Mouse (Mus musculus) CH12.LX (cell line): ENCODE data around the gene Ppip5k2. TPM values are rescaled to one million over a fixed set of nuclear protein-coding genes. Genes with fewer than 3 reads are reported as not detected.

Experiments used
- DNase-seq: peaks from one replicate; pipeline ENCODE4 v3.0.0-alpha.2; 2013; ENCODE audit errors: extremely low read depth
- H3K27ac ChIP-seq: 2 replicates; pipeline ENCODE4 v1.5.1; 2012; ENCODE audit warnings: low read depth, mild to moderate bottlenecking, control low read depth, moderate library complexity; ENCODE audit not compliant: insufficient read depth
- H3K27me3 ChIP-seq: replicated peaks from 2 replicates; pipeline ENCODE3; 2012; ENCODE audit warnings: inconsistent platforms
- H3K36me3 ChIP-seq, 2 experiments: replicated peaks in 1 of 2; 2 replicates each; pipeline versions ENCODE3 to v1.6.1; 2012; ENCODE audit warnings: inconsistent platforms in 1 of 2, low read length in 1 of 2, mild to moderate bottlenecking in 1 of 2, mixed read lengths in 1 of 2, moderate library complexity in 1 of 2; ENCODE audit not compliant: control insufficient read depth in 1 of 2, insufficient read depth in 1 of 2
- H3K4me1 ChIP-seq, 2 experiments: 2 replicates each; pipeline ENCODE4 v1.6.1; 2012; ENCODE audit warnings: inconsistent platforms in 1 of 2, moderate library complexity in 1 of 2; ENCODE audit not compliant: insufficient read depth in 2 of 2, control insufficient read depth in 1 of 2
- H3K4me2 ChIP-seq: 2 replicates; pipeline ENCODE4 v1.6.1; 2012; ENCODE audit warnings: low read depth, mild to moderate bottlenecking, control low read depth; ENCODE audit not compliant: poor library complexity, insufficient read depth, severe bottlenecking
- H3K4me3 ChIP-seq, 3 experiments: fragments of 150-350 bp in 1 of 3; sonication (generic) in 1 of 3; replicated peaks in 1 of 3; 2 replicates each; pipeline versions ENCODE3 to v1.5.1; 2011 to 2012; ENCODE audit warnings: low read depth in 2 of 3, low read length in 2 of 3, mild to moderate bottlenecking in 2 of 3, moderate library complexity in 2 of 3, control low read depth in 1 of 3, improper control_type of control experiment in 1 of 3, inconsistent platforms in 1 of 3, mixed read lengths in 1 of 3; ENCODE audit not compliant: poor library complexity in 1 of 3
- H3K79me2 ChIP-seq: replicated peaks from 2 replicates; pipeline ENCODE4 v1.6.1; 2012; ENCODE audit warnings: mild to moderate bottlenecking, moderate library complexity; ENCODE audit not compliant: control insufficient read depth, poor library complexity, insufficient read depth, severe bottlenecking; ENCODE audit errors: extremely low read depth
- H3K9ac ChIP-seq: 2 replicates; pipeline ENCODE4 v1.6.1; 2012; ENCODE audit warnings: low read depth, mild to moderate bottlenecking, control low read depth, moderate library complexity; ENCODE audit not compliant: insufficient read depth
- H3K9me3 ChIP-seq: replicated peaks from 2 replicates; pipeline ENCODE3; 2012; ENCODE audit warnings: low read length, inconsistent platforms, mixed read lengths
- CHD1 ChIP-seq: IDR thresholded peaks from 2 replicates; pipeline ENCODE4 v1.6.1; 2012; ENCODE audit warnings: low read depth, low read length, improper control_type of control experiment, inconsistent platforms
- CTCF ChIP-seq, 2 experiments: IDR thresholded peaks in 1 of 2; conservative IDR thresholded peaks in 1 of 2; 2 replicates each; pipeline ENCODE4 v1.5.1; 2011 to 2012; ENCODE audit warnings: low read depth in 2 of 2, low read length in 2 of 2, improper control_type of control experiment in 1 of 2, inconsistent platforms in 1 of 2, mild to moderate bottlenecking in 1 of 2, moderate library complexity in 1 of 2
- E2F4 ChIP-seq: IDR thresholded peaks from 2 replicates; pipeline ENCODE4 v1.6.1; 2011; ENCODE audit warnings: low read depth, low read length, improper control_type of control experiment; ENCODE audit not compliant: insufficient replicate concordance
- ELF1 ChIP-seq: IDR thresholded peaks from 2 replicates; pipeline ENCODE4 v1.6.1; 2014; ENCODE audit warnings: low read depth, mild to moderate bottlenecking, inconsistent platforms, low read length, improper control_type of control experiment
- GABPA ChIP-seq: IDR thresholded peaks from 2 replicates; pipeline ENCODE4 v1.6.1; 2012; ENCODE audit warnings: low read depth, low read length, improper control_type of control experiment, inconsistent platforms; ENCODE audit not compliant: insufficient replicate concordance
- HCFC1 ChIP-seq: IDR thresholded peaks from 2 replicates; pipeline ENCODE4 v1.6.1; 2012; ENCODE audit warnings: low read depth, mild to moderate bottlenecking, inconsistent platforms, low read length, improper control_type of control experiment
- IRF4 ChIP-seq: IDR thresholded peaks from 2 replicates; pipeline ENCODE4 v1.6.1; 2014; ENCODE audit warnings: low read depth, mild to moderate bottlenecking, inconsistent platforms, low read length, improper control_type of control experiment
- JUND ChIP-seq: conservative IDR thresholded peaks from 2 replicates; pipeline ENCODE4 v1.6.1; 2011; ENCODE audit warnings: low read depth, low read length, improper control_type of control experiment
- KAT2A ChIP-seq: IDR thresholded peaks from 2 replicates; pipeline ENCODE4 v1.6.1; 2012; ENCODE audit warnings: low read length, improper control_type of control experiment, inconsistent platforms; ENCODE audit not compliant: insufficient replicate concordance
- MAZ ChIP-seq: IDR thresholded peaks from 2 replicates; pipeline ENCODE4 v1.6.1; 2012; ENCODE audit warnings: low read depth, mild to moderate bottlenecking, inconsistent platforms, low read length, improper control_type of control experiment, moderate library complexity
- MXI1 ChIP-seq: IDR thresholded peaks from 2 replicates; pipeline ENCODE4 v1.6.1; 2011; ENCODE audit warnings: mild to moderate bottlenecking, low read depth, low read length, improper control_type of control experiment
- RAD21 ChIP-seq: IDR thresholded peaks from 2 replicates; pipeline ENCODE4 v1.6.1; 2011; ENCODE audit warnings: low read depth, mild to moderate bottlenecking, low read length, improper control_type of control experiment, moderate library complexity
- RCOR1 ChIP-seq: conservative IDR thresholded peaks from 2 replicates; pipeline ENCODE4 v1.6.1; 2012; ENCODE audit warnings: low read depth, mild to moderate bottlenecking, inconsistent platforms, low read length, improper control_type of control experiment
- SMC3 ChIP-seq: IDR thresholded peaks from 2 replicates; pipeline ENCODE4 v1.6.1; 2011; ENCODE audit warnings: low read depth, low read length, improper control_type of control experiment
- USF1 ChIP-seq: IDR thresholded peaks from 2 replicates; pipeline ENCODE4 v1.6.1; 2014; ENCODE audit warnings: low read depth, mild to moderate bottlenecking, inconsistent platforms, low read length, improper control_type of control experiment
- ZC3H11A ChIP-seq: IDR thresholded peaks from 2 replicates; pipeline ENCODE4 v1.6.1; 2012; ENCODE audit warnings: low read depth, mild to moderate bottlenecking, inconsistent platforms, low read length, improper control_type of control experiment
- ZKSCAN1 ChIP-seq: IDR thresholded peaks from 2 replicates; pipeline ENCODE4 v1.6.1; 2012; ENCODE audit warnings: low read depth, inconsistent platforms, low read length, improper control_type of control experiment, borderline replicate concordance
- dilution Hi-C: fragments of 300-500 bp; cut with MboI; formaldehyde crosslinking; loops from 2 replicates; pipeline ENCODE4 v1.14.3; 2020; ENCODE audit warnings: low sequenced_read_pairs; ENCODE audit not compliant: extremely low pct_unique_long_range_greater_than_20kb, extremely low pct_ligation_motif_present
- in situ Hi-C: fragments of 300-500 bp; cut with MboI; formaldehyde crosslinking; loops from 3 replicates; pipeline ENCODE4 v1.14.3; 2019; ENCODE audit warnings: low sequenced_read_pairs, low pct_ligation_motif_present, low pct_unique_long_range_greater_than_20kb, mixed read lengths
- polyA plus RNA-seq: library from polyadenylated mRNA; unstranded; fragments of >175 nt; gene quantifications from 2 replicates; pipeline ENCODE4 v1.2.1, GENCODE M21; 2012; ENCODE audit warnings: low read depth; ENCODE audit not compliant: insufficient read length
- total RNA-seq, 2 experiments: library from RNA; depleted of rRNA; stranded (reverse); fragments of 300-350 nt in 1 of 2; fragments of >200 nt in 1 of 2; gene quantifications; 2 replicates each; pipeline ENCODE4 v1.2.3; 2012 to 2014

Gene Ppip5k2
- total and polyA plus RNA-seq, 3 experiments, result 27.4 to 44.9 (median 29.8) TPM

GRCm38 (mm10) chr1:97693825-97694224, 76.4 kb downstream of the Ppip5k2 start:
- in situ Hi-C loops, result loop anchor here (25.0 kb wide), 1 partner anchor 657 kb away; no protein-coding TSS in a partner anchor
- Histone ChIP-seq H3K4me3 (no peak overlapping the region), H3K27ac (no peak overlapping the region), H3K79me2 (no peaks in the 10 kb centered on the region), H3K9me3 (no peaks in the 10 kb centered on the region), H3K36me3 (no peaks in the 10 kb centered on the region), H3K27me3 (no peaks in the 10 kb centered on the region), H3K4me1 (peaks cover 2 to 4% of the 10 kb centered on the region in 2 experiments; a peak in 2 of 4 replicates), H3K4me2 (no peak overlapping the region), H3K9ac (no peak overlapping the region)
- dilution Hi-C loops, result no loop called here
- no peak for DNase-seq
- TF ChIP-seq JUND, result no peak
- TF ChIP-seq MXI1, result no peak
- TF ChIP-seq HCFC1, result no peak
- TF ChIP-seq USF1, result no peak
- TF ChIP-seq RCOR1, result no peak
- TF ChIP-seq ELF1, result no peak
- no peak for TF ChIP-seq E2F4
- TF ChIP-seq KAT2A, result no peak
- TF ChIP-seq SMC3, result no peak
- no peak for TF ChIP-seq GABPA
- TF ChIP-seq ZKSCAN1, result no peak
- TF ChIP-seq CHD1, result no peak

GRCm38 (mm10) chr1:97688756-97689155, 81.5 kb downstream of the Ppip5k2 start:
- dilution Hi-C loops, result no loop called here
- no peak overlapping the region for H3K4me2 ChIP-seq
- no peak overlapping the region for H3K27ac ChIP-seq
- no peak overlapping the region for H3K9ac ChIP-seq
- no peaks in the 10 kb centered on the region for H3K36me3 ChIP-seq
- H3K27me3 ChIP-seq, result no peaks in the 10 kb centered on the region
- in situ Hi-C loops, result loop anchor here (25.0 kb wide), 1 partner anchor 651 kb away; no protein-coding TSS in a partner anchor
- no peaks in the 10 kb centered on the region for H3K79me2 ChIP-seq
- H3K4me1 ChIP-seq, result peaks cover 0 to 2% of the 10 kb centered on the region in 2 experiments; a peak in 1 of 4 replicates
- no peak overlapping the region for H3K4me3 ChIP-seq
- no peaks in the 10 kb centered on the region for H3K9me3 ChIP-seq
- peak; percentile 80 to 87 for TF ChIP-seq CTCF (conservative IDR thresholded peaks at IDR 0.05 in 1 of 2, IDR thresholded peaks at IDR 0.05 in 1 of 2; ENCODE audit: low read depth in 2 of 2, low read length in 2 of 2)
- peak; percentile 80 for TF ChIP-seq RAD21
- TF ChIP-seq ZC3H11A, result peak; percentile 44
- TF ChIP-seq MAZ, result no peak
- TF ChIP-seq IRF4, result no peak
- TF ChIP-seq SMC3, result peak; percentile 90
- peak; percentile 61 for DNase-seq
